Mouse (Mus musculus): ENCODE measurements around the gene Srxn1. TPM values are rescaled to one million over a fixed set of nuclear protein-coding genes. Genes with fewer than 3 reads are reported as not detected.
"Not testable (repeated sequence)": the region's sequence is repeated elsewhere in the genome, so short reads cannot be mapped to it uniquely, and the experiment has no call there.

Gene Srxn1
- 17.2 and 17.9 TPM in 2 replicates for polyA plus RNA-seq (2015; fragmentation: Nextera tagmentation; extraction: Ambion mirVana)

- ATAC-seq (ENCODE audit: low read depth) (peak; percentile 95), DNase-seq (peak; percentile 91)
- peak within 1 kb of the TSS; percentile 95 for H3K27ac ChIP-seq
- peak within 1 kb of the TSS; percentile 78 for H3K4me3 ChIP-seq (replicated peaks)
- peaks cover 31% of the 10 kb centered on the region for H3K36me3 ChIP-seq
- 1% methylated on average over 84 of the region's 84 CpGs for WGBS (ENCODE audit: insufficient replicate concordance)
- peaks cover 25% of the 10 kb centered on the region for H3K4me1 ChIP-seq (replicated peaks)
- H3K9ac ChIP-seq: peak within 1 kb of the TSS; percentile 95
- H3K9me3 ChIP-seq (replicated peaks): no peaks in the 10 kb centered on the region
- H3K4me2 ChIP-seq: peak within 1 kb of the TSS; percentile 77
- H3K27me3 ChIP-seq: peaks cover 33% of the 10 kb centered on the region
Measured at GRCm38 (mm10) chr2:152105318-152106224, at the start of gene Srxn1. TSS of gene Srxn1 (plus strand) at chr2:152105516.

- H3K9ac ChIP-seq: no peak overlapping the region
- peaks cover 57% of the 10 kb centered on the region for H3K27me3 ChIP-seq
- H3K27ac ChIP-seq: no peak overlapping the region
Measured at GRCm38 (mm10) chr2:152056368-152057251, 48.7 kb upstream of the Srxn1 start.

GRCm38 (mm10) chr2:152057252-152057563 is 48.1 kb upstream of the Srxn1 start:
- Histone ChIP-seq H3K9ac (no peak overlapping the region), H3K9me3 (replicated peaks) (no peaks in the 10 kb centered on the region), H3K27ac (no peak overlapping the region), H3K4me1 (replicated peaks) (no peaks in the 10 kb centered on the region), H3K36me3 (no peaks in the 10 kb centered on the region), H3K4me3 (replicated peaks) (no peak overlapping the region), H3K27me3 (peaks cover 51% of the 10 kb centered on the region), H3K4me2 (no peak overlapping the region)
- DNase-seq (no peak), ATAC-seq (ENCODE audit: low read depth) (no peak)
- WGBS (ENCODE audit: insufficient replicate concordance): 57% methylated on average over 9 of the region's 9 CpGs

More at GRCm38 (mm10) chr2:152056368-152057251, 48.7 kb upstream of the Srxn1 start:
- DNase-seq: no peak
- Histone ChIP-seq H3K4me3 (replicated peaks) (no peak overlapping the region), H3K36me3 (no peaks in the 10 kb centered on the region), H3K4me1 (replicated peaks) (no peaks in the 10 kb centered on the region), H3K4me2 (no peak overlapping the region), H3K9me3 (replicated peaks) (no peaks in the 10 kb centered on the region)
- no peak for ATAC-seq (ENCODE audit: low read depth)
- WGBS (ENCODE audit: insufficient replicate concordance): 55% methylated on average over 22 of the region's 22 CpGs

- H3K36me3 ChIP-seq; H3K9me3 ChIP-seq (replicated peaks); H3K4me3 ChIP-seq (replicated peaks); H3K4me2 ChIP-seq; ATAC-seq (ENCODE audit: low read depth); H3K4me1 ChIP-seq (replicated peaks); H3K9ac ChIP-seq; H3K27ac ChIP-seq; DNase-seq: not testable (repeated sequence)
- 62% methylated on average over 3 of the region's 3 CpGs for WGBS (ENCODE audit: insufficient replicate concordance)
- peaks cover 10% of the 10 kb centered on the region for H3K27me3 ChIP-seq
Measured at GRCm38 (mm10) chr2:152062817-152063216, 42.5 kb upstream of the Srxn1 start.

GRCm38 (mm10) chr2:152068660-152069433 is 36.5 kb upstream of the Srxn1 start:
- no peaks in the 10 kb centered on the region for H3K36me3 ChIP-seq
- H3K27me3 ChIP-seq: 0 out of 2 replicates have a peak, but pooled peaks cover 7% of the 10 kb centered on the region
- no peak for DNase-seq
- no peaks in the 10 kb centered on the region for H3K4me1 ChIP-seq (replicated peaks)
- WGBS (ENCODE audit: insufficient replicate concordance): 43% methylated on average over 11 of the region's 11 CpGs
- no peak for ATAC-seq (ENCODE audit: low read depth)
- no peak overlapping the region for H3K4me2 ChIP-seq
- H3K4me3 ChIP-seq (replicated peaks): no peak overlapping the region
- H3K9me3 ChIP-seq (replicated peaks): no peaks in the 10 kb centered on the region
- no peak overlapping the region for H3K9ac ChIP-seq
- no peak overlapping the region for H3K27ac ChIP-seq

GRCm38 (mm10) chr2:152069434-152069786 is 35.9 kb upstream of the Srxn1 start:
- 67% methylated on average over 9 of the region's 9 CpGs for WGBS (ENCODE audit: insufficient replicate concordance)

GRCm38 (mm10) chr2:152069941-152070340 is 35.4 kb upstream of the Srxn1 start:
- Histone ChIP-seq H3K9me3 (replicated peaks) (no peaks in the 10 kb centered on the region), H3K4me1 (replicated peaks) (no peaks in the 10 kb centered on the region), H3K9ac (no peak overlapping the region), H3K4me3 (replicated peaks) (no peak overlapping the region), H3K4me2 (no peak overlapping the region), H3K27me3 (peaks cover 18% of the 10 kb centered on the region), H3K27ac (no peak overlapping the region), H3K36me3 (no peaks in the 10 kb centered on the region)
- 45% methylated on average over 2 of the region's 2 CpGs for WGBS (ENCODE audit: insufficient replicate concordance)
- ATAC-seq (ENCODE audit: low read depth): no peak
- no peak for DNase-seq

More at GRCm38 (mm10) chr2:152069434-152069786, 35.9 kb upstream of the Srxn1 start:
- Histone ChIP-seq H3K27me3 (peaks cover 12% of the 10 kb centered on the region), H3K4me1 (replicated peaks) (no peaks in the 10 kb centered on the region), H3K9me3 (replicated peaks) (no peaks in the 10 kb centered on the region), H3K4me3 (replicated peaks) (no peak overlapping the region), H3K4me2 (no peak overlapping the region), H3K36me3 (no peaks in the 10 kb centered on the region), H3K27ac (no peak overlapping the region), H3K9ac (no peak overlapping the region)
- DNase-seq (no peak), ATAC-seq (ENCODE audit: low read depth) (no peak)

GRCm38 (mm10) chr2:152074521-152074920 is 30.8 kb upstream of the Srxn1 start:
- Histone ChIP-seq H3K27me3 (peaks cover 58% of the 10 kb centered on the region), H3K9me3 (replicated peaks) (no peaks in the 10 kb centered on the region), H3K36me3 (no peaks in the 10 kb centered on the region), H3K4me2 (no peak overlapping the region), H3K27ac (no peak overlapping the region), H3K4me3 (replicated peaks) (no peak overlapping the region), H3K4me1 (replicated peaks) (no peaks in the 10 kb centered on the region), H3K9ac (no peak overlapping the region)
- DNase-seq: no peak
- 60% methylated on average over 2 of the region's 2 CpGs for WGBS (ENCODE audit: insufficient replicate concordance)
- no peak for ATAC-seq (ENCODE audit: low read depth)

- DNase-seq (no peak), ATAC-seq (ENCODE audit: low read depth) (no peak)
- Histone ChIP-seq H3K27ac (no peak overlapping the region), H3K27me3 (peaks cover 65% of the 10 kb centered on the region), H3K4me2 (no peak overlapping the region), H3K4me1 (replicated peaks) (no peaks in the 10 kb centered on the region; the same call in 1 of the 2 replicates), H3K9me3 (replicated peaks) (no peaks in the 10 kb centered on the region), H3K4me3 (replicated peaks) (no peak overlapping the region), H3K36me3 (no peaks in the 10 kb centered on the region), H3K9ac (no peak overlapping the region)
- 26% methylated on average over 9 of the region's 9 CpGs for WGBS (ENCODE audit: insufficient replicate concordance)
Measured at GRCm38 (mm10) chr2:152075294-152075889, 29.9 kb upstream of the Srxn1 start.

GRCm38 (mm10) chr2:152077337-152077736 is 28.0 kb upstream of the Srxn1 start:
- ATAC-seq (ENCODE audit: low read depth) (no peak), DNase-seq (no peak)
- Histone ChIP-seq H3K4me2 (no peak overlapping the region), H3K27ac (no peak overlapping the region), H3K9ac (no peak overlapping the region), H3K9me3 (replicated peaks) (no peaks in the 10 kb centered on the region), H3K36me3 (no peaks in the 10 kb centered on the region), H3K4me1 (replicated peaks) (peaks cover 5% of the 10 kb centered on the region; the same call in 1 of the 2 replicates), H3K27me3 (peaks cover 85% of the 10 kb centered on the region), H3K4me3 (replicated peaks) (no peak overlapping the region)
- WGBS (ENCODE audit: insufficient replicate concordance): 55% methylated on average over 3 of the region's 3 CpGs
